Mouse (Mus musculus): ENCODE measurements at regions not wholly inside any gene's neighbourhood (a gene's known extent, or its start where the extent isn't known, plus 50 kb on each side); places are given as distances from the start of the nearest gene placed in this dataset.

GRCm38 (mm10) chr7:53854077-53854476, 981.2 kb upstream of the Luzp2 start:
- no peak for TF ChIP-seq CTCF (IDR thresholded peaks at IDR 0.05; ENCODE audit: low read depth)
- no peak for TF ChIP-seq EP300 (IDR thresholded peaks at IDR 0.05; ENCODE audit: low read depth)

Measured in heart, postnatal 0 days (tissue).